Mouse (Mus musculus) fat pad, adult 2 months (tissue): ENCODE measurements around the gene Batf3.
"Not testable (repeated sequence)": the region's sequence is repeated elsewhere in the genome, so short reads cannot be mapped to it uniquely, and the experiment has no call there.

ENCODE experiments used
- DNase-seq: peaks from one replicate; pipeline ENCODE4 v3.0.0-alpha.2; 2011; ENCODE audit warnings: low read depth, low spot score; ENCODE audit errors: extremely low read depth

The Batf3 gene

DNA sequence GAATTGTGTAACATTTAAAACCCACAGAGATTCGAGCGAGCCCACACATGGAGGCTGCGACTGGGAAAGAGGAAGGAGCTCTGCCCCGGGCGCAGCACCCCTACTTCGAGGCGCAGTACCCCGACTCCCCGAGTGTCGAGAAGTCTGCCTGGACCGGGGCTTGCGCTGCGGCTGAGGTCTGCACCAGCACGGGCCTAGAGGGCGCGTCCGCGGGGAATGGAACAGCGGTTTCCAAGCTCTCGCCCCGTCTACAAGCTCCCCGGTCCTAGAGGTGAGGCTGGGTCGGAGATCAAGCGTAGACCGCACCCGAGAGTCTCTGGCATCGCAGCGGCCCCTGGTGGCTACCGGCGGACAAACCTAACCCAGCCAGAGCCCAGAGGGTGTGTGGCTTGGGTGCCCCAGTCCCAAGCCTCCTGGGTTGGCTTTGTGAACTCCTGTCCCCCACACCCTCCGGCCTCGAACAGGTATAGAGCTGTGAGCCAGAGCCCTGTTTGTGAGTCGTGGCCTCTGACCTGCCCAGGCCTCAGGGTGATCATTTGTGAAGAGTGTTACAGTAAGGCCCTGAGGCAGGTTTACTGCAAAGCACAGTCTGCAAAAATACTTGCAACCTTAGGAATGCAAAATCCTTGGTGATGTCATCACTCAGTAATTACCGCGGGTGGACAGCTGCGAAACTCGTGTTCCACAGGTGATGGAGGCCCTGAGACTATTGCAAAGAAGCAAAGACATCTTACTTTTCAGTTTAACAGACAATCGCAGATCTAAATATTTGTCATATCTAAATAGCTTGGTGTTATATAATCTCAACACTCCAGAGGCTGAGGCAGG, 28.4 kb downstream of the Batf3 start:
- no peak for DNase-seq

DNA sequence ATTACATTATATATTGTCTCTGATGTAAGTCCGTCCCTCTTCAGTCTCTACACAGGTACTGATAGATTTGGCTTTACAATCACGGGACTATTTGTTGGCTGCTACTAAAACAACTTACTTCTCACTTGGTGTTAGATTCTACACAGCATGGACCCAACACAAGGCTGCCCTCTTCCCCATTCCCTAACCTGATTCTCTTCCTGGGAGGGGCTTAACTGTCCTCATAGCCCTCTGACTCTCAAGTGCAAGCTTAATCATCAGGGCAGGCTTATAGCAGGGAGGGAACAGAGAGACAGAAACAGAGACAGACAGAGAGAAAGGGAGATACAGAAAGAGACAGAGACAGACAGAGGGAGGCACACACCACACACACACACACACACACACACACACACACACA, 34.0 kb downstream of the Batf3 start:
- no peak for DNase-seq

DNA sequence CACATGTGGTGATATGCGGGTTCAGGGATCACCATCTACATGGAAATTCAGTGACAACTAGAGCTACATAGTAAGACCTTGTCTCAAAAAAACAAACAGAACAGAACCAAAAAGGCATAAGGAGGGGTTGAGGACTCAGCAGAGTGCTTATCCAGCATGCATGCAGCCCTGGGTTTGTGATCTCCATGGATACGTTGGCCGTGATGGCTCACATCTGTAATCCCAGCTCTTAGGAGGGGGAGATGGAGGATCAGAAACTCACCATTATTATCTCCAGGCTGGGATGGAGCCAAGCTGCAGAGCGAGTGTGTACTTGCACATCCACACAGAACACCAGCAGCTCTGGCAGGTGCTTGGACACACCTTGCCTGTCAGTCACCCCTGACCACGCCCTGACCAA, 34.6 kb downstream of the Batf3 start:
- DNase-seq = no peak

DNA sequence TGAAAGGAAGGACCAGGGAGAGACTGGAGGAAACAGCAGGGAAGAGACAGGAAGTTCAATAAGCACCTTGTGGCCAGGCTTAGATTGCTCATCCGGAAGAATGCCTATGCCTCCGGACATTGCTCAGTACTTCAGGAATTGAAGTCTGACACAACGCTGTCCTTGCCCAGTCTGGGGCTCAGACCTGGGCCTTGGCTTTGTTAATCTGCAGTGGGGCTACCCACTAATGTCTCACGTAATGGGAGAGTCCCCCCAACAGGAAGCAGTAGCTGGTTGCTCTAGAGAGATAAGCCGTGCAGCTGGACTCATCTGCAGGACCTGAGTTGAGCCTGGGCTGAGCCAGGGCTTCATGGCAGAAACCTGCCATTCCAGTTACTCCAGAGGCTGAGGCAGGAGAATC, 35.3 kb downstream of the Batf3 start:
- no peak for DNase-seq

DNA sequence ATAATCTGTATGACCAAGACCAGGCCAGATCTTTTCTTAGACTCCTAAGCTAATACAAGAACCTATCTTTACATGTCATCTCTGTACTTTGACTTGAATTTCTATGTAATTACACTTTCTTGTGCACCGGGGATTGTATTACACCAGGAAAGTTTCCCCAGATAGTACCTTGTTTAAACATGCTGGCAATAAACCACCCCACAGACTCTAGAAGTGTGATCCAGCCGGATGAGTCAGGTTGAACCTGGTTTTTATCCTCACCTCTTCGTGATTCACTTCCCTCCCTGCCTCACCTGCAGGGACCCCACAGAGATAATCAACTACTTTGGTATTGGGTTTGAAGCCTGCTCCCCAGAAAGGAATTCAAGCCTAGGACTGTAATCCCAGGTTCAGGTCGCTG, 37.8 kb downstream of the Batf3 start:
- DNase-seq = no peak

DNA sequence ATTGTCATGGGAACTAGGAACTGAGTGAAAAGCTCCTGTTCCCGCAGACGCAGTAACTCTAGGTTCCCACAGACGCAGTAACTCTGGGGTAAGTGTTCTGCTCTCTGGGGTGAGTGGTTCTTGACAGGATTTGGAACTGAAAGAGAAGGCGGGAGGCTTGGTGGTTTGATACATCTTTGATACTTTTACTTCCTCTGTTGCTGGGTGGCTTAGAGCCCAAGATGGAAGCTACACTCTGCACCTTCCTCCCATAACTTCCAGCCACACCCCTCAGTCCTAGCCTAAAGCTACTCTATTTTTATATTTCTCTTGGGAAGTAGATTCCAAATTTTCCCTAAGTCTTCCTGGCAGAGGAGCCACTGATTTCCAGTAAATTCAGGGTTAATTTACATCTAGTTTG, 40.8 kb downstream of the Batf3 start:
- no peak for DNase-seq

DNA sequence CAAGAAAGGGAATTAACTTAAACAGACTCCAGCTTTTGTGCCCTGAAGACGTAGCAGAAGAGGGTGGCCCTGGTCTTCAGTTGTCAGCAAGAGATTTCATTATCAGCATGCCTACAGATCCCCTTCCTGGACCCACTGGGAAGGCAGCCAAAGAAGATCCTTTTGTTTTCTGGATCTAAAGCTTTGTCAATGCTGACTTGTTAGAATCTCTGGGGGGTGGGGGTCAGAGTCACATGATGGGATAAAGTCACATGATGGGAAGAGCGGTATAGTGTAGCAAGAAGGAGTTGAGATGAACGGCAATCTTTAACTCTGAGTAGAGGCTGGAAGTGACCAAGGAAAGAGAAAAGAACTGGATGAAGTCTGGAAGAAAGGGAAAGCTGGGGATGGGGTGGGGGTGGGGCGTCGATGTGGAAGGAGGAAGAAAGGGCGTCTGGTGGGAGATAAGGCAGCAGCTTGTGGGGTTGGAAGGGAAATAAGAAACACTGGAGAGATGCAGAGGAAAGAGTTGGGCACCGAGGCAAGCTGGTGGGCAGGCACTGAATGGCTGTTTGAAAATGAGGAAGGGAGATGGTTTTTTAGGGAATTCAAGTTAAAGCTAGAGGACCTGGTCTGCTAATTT, 41.3 kb downstream of the Batf3 start:
- no peak for DNase-seq

DNA sequence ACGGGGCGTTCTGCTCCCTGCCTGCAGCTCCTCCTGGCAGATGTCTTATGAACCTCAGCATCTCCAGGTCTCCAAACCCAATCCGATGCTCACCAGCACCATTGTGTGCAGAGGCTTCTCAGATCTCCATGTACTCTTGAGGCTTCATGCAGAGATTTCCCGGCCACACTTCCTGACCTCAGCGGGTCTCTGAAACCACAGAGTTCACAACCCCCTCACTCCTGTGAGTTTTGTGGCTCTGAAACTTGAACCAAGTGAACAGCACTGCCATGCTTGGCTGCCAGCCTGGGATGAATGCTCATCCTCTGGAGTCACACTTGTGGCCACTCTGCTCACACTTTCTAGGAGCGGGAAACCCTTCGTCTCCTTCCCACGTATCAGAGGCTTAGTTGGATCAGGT, 43.3 kb downstream of the Batf3 start:
- no peak for DNase-seq

DNA sequence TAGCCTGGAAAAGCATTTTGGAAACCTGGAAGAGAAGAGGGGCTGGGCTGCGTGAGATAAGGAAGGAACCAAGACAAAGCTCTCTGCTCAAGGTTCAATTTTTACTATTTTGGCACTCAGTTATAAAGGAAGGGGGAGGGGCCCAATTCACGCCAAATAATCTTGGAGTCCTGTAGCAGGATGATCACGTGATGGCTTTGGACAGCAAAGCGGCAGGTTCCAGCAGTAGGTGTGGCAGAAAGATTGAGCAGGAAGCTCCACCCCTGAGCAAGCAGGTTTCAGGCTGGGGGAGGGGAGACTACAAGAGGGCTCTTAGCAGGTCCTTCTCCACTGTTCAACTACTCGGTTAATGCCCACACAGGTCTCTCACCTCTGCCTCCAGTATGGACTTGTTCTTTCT, 51.8 kb downstream of the Batf3 start:
- not testable (repeated sequence) for DNase-seq

DNA sequence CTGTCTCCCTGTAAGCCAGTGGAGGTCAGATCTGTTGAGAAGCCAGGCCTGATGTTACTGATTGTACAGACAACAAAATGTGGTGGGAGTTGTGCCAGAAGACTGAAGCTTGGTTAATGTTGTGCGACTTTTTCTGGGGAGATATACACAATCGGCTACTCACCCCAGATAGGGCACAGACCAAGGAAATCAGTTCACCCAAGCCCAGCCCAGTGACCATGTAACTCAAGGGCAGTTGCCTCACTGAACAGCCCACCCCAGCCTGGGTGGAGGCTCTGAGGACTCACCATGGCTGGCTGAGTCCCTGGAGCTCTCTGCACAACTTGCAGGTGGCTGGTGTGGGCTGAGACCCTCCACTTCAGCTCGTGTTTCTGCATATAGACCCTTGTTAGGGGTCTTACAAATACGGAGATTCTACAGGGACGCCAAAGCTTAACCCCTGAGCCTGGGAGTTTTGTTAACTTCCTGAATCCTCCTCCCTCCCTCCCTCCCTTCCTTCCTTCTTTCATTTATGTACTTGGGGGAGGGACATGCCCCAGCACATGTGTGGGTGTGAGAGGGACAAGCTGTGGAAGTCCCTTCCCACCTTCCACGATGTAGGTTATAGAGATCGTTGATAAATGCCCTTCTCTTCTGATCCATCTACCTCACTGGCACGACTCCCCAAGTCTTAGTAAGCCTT, 53.4 kb downstream of the Batf3 start:
- no peak for DNase-seq

DNA sequence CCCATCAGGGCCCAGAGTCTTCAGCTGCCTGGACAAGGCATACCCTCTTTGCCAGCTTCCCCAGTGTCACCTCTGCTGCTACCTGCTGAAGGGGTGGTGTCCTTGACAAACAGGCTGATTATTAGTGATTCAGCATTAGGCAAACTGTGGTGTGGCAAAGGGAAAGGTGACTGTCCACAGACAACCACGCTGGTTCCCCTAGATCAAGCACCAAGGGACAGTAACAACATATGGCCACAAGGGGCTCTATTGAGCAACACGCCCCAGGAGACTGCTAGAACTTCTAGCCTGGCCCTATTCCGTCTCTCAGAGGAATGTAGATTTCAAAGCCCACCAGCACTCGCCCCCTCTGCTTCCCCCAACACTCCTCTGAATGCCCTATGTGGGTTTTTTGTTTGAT, 55.4 kb downstream of the Batf3 start:
- no peak for DNase-seq

DNA sequence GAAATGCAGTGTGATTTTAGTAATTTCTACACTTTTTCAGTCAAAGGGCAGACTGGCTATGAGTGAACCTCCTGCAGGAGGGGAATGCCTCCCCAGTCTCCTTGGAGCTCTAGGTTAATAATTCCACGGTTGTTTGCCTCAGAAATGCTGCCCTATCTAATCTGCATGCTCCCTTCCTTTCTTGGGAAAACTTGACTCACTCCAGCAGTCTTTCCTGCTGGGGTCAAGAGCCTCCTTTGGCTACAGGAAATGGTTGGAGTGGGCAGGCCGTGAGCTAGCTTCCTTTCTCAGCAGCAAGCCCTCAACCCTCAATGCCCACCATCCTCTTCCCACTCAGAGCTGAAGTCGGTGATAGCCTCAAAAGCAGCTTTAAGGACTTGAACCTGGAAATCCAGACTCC, 56.7 kb downstream of the Batf3 start:
- DNase-seq = no peak
